Mouse (Mus musculus) stomach, embryonic 14.5 days (tissue): ENCODE measurements around the gene Smap1. TPM values are rescaled to one million over a fixed set of nuclear protein-coding genes. Genes with fewer than 3 reads are reported as not detected.

Experiments
- ATAC-seq: fragments of 200-750 bp; cut with Nextera tagmentation; 2 replicates; pipeline ENCODE4 v1.8.0; 2017; ENCODE audit warnings: low read depth, moderate TSS enrichment; ENCODE audit not compliant: insufficient number of reproducible peaks, insufficient read depth, low FRiP score
- H3K27ac ChIP-seq: fragments of 300-500 bp; sonication (generic); 2 replicates; pipeline ENCODE4 v1.5.1; 2014; ENCODE audit warnings: mild to moderate bottlenecking, low read length, moderate library complexity, mixed read lengths
- H3K27me3 ChIP-seq: fragments of 300-500 bp; sonication (generic); 2 replicates; pipeline ENCODE4 v1.6.1; 2014; ENCODE audit warnings: low read length, control low read depth, mixed read lengths; ENCODE audit not compliant: control insufficient read depth, insufficient read depth
- H3K36me3 ChIP-seq: fragments of 300-500 bp; sonication (generic); 2 replicates; pipeline ENCODE4 v1.6.1; 2014; ENCODE audit warnings: mild to moderate bottlenecking, control low read depth, low read length, moderate library complexity, mixed read lengths; ENCODE audit not compliant: control insufficient read depth, insufficient read depth
- H3K4me1 ChIP-seq: fragments of 300-500 bp; sonication (generic); 2 replicates; pipeline ENCODE4 v1.6.1; 2014; ENCODE audit warnings: low read length, control low read depth, mixed read lengths; ENCODE audit not compliant: control insufficient read depth, insufficient read depth
- H3K4me2 ChIP-seq: fragments of 300-500 bp; sonication (generic); replicated peaks from 2 replicates; pipeline ENCODE4 v1.6.1; 2014; ENCODE audit warnings: low read depth, low read length, control low read depth
- H3K4me3 ChIP-seq: fragments of 300-500 bp; sonication (generic); 2 replicates; pipeline ENCODE4 v1.5.1; 2014; ENCODE audit warnings: low read depth, low read length, control low read depth
- H3K9ac ChIP-seq: fragments of 300-500 bp; sonication (generic); replicated peaks from 2 replicates; pipeline ENCODE4 v1.6.1; 2014; ENCODE audit warnings: low read depth, mild to moderate bottlenecking, control low read depth, low read length, moderate library complexity, mixed read lengths
- H3K9me3 ChIP-seq: fragments of 300-500 bp; sonication (generic); 2 replicates; pipeline ENCODE4 v1.6.1; 2016; ENCODE audit warnings: low read depth, low read length, control low read depth; ENCODE audit not compliant: control insufficient read depth
- WGBS: fragments of 180-500 bp; shearing (Covaris S2); extraction: QIAGEN DNeasy Blood & Tissue Kit; methylation state at CpG from one replicate; pipeline ENCODE4 v1.1.7; 2014; 5-methylcytosine and 5-hydroxymethylcytosine counted together
- polyA plus RNA-seq: library from polyadenylated mRNA; unstranded; fragments of >200 nt; fragmentation: Nextera tagmentation; extraction: Ambion mirVana; gene quantifications from 2 replicates; pipeline ENCODE4 v1.2.1, GENCODE M21; 2014

Gene Smap1
- polyA plus RNA-seq, 1 experiment from 2014 or later, result 35.4 TPM

GRCm38 (mm10) chr1:23953921-23954320 lies 31.8 kb upstream of the Smap1 start:
- Histone ChIP-seq H3K27me3 (no peaks in the 10 kb centered on the region), H3K9ac (no peak overlapping the region), H3K27ac (no peak overlapping the region), H3K4me1 (no peaks in the 10 kb centered on the region), H3K36me3 (no peaks in the 10 kb centered on the region), H3K4me3 (no peak overlapping the region), H3K9me3 (no peaks in the 10 kb centered on the region), H3K4me2 (no peak overlapping the region)
- ATAC-seq, result no peak
- 80% methylated on average over 13 of the region's 13 CpGs for WGBS

- Histone ChIP-seq H3K4me2 (no peak overlapping the region), H3K9ac (no peak overlapping the region), H3K27me3 (no peaks in the 10 kb centered on the region), H3K27ac (no peak overlapping the region), H3K36me3 (no peaks in the 10 kb centered on the region), H3K4me3 (no peak overlapping the region), H3K4me1 (no peaks in the 10 kb centered on the region), H3K9me3 (no peaks in the 10 kb centered on the region)
- ATAC-seq, result no peak
- 48% methylated on average over 15 of the region's 15 CpGs for WGBS
These were observed 26.9 kb upstream of the Smap1 start for GRCm38 (mm10) chr1:23948778-23949699.

- Histone ChIP-seq H3K27me3 (no peaks in the 10 kb centered on the region), H3K9me3 (no peaks in the 10 kb centered on the region), H3K9ac (no peak overlapping the region), H3K4me2 (no peak overlapping the region), H3K27ac (no peak overlapping the region), H3K4me3 (no peak overlapping the region), H3K4me1 (no peaks in the 10 kb centered on the region), H3K36me3 (no peaks in the 10 kb centered on the region)
- ATAC-seq, result no peak
- 46% methylated on average over 7 of the region's 7 CpGs for WGBS
These were observed 26.2 kb upstream of the Smap1 start for GRCm38 (mm10) chr1:23948290-23948689.

DNA sequence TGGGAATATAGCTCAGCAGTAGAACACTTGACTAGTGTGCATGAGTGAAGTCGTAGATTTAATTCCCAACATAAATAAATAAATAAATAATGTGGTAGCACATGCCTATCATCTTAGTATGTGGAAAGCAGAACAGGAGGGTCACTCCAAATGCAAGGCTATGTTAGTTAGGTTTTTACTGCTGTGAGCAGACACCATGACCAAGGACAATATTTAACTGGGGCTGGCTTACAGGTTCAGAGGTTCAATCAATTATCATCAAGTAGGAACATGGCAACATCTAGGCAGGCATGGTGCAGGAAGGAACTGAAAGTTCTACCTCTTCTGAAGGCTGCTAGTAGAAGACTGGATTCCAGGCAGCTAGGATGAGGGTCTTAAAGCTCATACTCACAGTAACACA lies 22.0 kb upstream of the Smap1 start:
- WGBS, result 86% methylated on average over 1 of the region's 1 CpGs
- no peak overlapping the region for H3K4me2 ChIP-seq
- no peak overlapping the region for H3K9ac ChIP-seq
- H3K36me3 ChIP-seq, result no peaks in the 10 kb centered on the region
- H3K4me1 ChIP-seq, result no peaks in the 10 kb centered on the region
- no peak overlapping the region for H3K27ac ChIP-seq
- no peaks in the 10 kb centered on the region for H3K9me3 ChIP-seq
- no peak for ATAC-seq
- no peaks in the 10 kb centered on the region for H3K27me3 ChIP-seq
- H3K4me3 ChIP-seq, result no peak overlapping the region

GRCm38 (mm10) chr1:23943146-23943940 lies 21.2 kb upstream of the Smap1 start:
- no peak overlapping the region for H3K4me3 ChIP-seq
- H3K4me1 ChIP-seq, result no peaks in the 10 kb centered on the region
- no peaks in the 10 kb centered on the region for H3K27me3 ChIP-seq
- H3K27ac ChIP-seq, result no peak overlapping the region
- H3K9ac ChIP-seq, result no peak overlapping the region
- H3K9me3 ChIP-seq, result no peaks in the 10 kb centered on the region
- ATAC-seq, result no peak
- no peaks in the 10 kb centered on the region for H3K36me3 ChIP-seq
- no peak overlapping the region for H3K4me2 ChIP-seq
- 78% methylated on average over 3 of the region's 3 CpGs for WGBS

- H3K27me3 ChIP-seq, result no peaks in the 10 kb centered on the region
- H3K9me3 ChIP-seq, result no peaks in the 10 kb centered on the region
- H3K4me1 ChIP-seq, result no peaks in the 10 kb centered on the region
- ATAC-seq, result no peak
- no peak overlapping the region for H3K27ac ChIP-seq
- WGBS, result 42% methylated on average over 4 of the region's 4 CpGs
- H3K9ac ChIP-seq, result no peak overlapping the region
- no peak overlapping the region for H3K4me2 ChIP-seq
- no peak overlapping the region for H3K4me3 ChIP-seq
- no peaks in the 10 kb centered on the region for H3K36me3 ChIP-seq
These were observed 13.3 kb upstream of the Smap1 start for GRCm38 (mm10) chr1:23935408-23935762.

DNA sequence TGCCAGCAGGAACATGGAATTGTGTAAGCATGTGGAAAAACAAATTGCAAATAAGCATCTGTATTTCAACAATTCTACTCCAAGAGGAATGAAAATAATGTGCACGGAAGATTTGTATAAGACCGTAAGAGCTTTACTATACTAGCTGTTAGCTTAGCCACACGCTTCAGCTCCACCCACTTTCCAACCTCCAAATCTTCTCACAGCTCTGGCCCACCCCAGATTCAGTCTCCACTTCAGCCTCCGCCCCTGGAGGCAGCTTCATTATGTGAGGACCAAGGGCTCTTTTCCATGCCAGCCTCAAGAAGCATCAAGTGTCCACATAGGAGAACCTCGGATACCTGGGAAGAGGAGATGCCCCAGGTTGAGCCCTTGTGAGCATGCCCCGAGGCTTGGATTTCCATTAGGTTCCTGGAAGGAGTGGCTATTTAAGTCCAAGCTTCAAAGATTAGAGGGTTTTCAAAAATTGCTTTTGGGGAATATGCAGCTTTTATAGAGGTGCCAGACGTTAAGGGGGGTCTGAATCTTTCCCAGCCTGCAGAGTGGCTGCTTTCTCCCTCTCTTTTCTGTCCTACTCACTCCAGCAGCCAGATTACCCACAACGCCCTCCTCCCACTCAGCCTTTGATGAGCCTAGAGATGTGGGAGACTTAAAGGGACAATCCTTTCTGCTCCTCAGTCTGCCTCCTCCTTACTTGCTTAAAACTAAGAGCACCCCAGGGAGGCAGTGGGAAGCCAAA lies 12.7 kb upstream of the Smap1 start:
- Histone ChIP-seq H3K9me3 (no peaks in the 10 kb centered on the region), H3K27me3 (no peaks in the 10 kb centered on the region), H3K4me1 (no peaks in the 10 kb centered on the region), H3K36me3 (no peaks in the 10 kb centered on the region), H3K27ac (no peak overlapping the region), H3K4me2 (no peak overlapping the region), H3K9ac (no peak overlapping the region), H3K4me3 (no peak overlapping the region)
- ATAC-seq, result no peak
- 63% methylated on average over 8 of the region's 8 CpGs for WGBS

DNA sequence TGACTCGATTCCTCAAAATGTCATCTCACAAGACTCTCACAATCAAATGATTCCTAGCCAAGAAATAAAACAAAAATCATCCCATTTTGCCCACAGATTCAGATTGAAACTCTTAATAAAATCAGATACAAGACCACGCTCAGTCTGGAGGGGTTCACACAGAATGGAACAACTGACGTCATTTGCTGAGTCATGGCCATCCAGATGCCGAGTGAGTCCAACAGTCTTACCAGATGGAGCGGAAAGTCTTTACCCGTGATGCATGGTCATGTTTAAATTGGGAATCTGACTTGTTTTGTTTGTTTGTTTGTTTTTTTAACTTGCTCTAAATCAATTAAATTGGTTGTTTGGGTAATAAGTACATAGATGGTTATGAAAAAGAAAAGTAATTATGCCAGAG lies 7.3 kb upstream of the Smap1 start:
- no peak overlapping the region for H3K9ac ChIP-seq
- no peaks in the 10 kb centered on the region for H3K4me1 ChIP-seq
- no peak overlapping the region for H3K4me3 ChIP-seq
- no peak overlapping the region for H3K27ac ChIP-seq
- no peaks in the 10 kb centered on the region for H3K27me3 ChIP-seq
- H3K9me3 ChIP-seq, result no peaks in the 10 kb centered on the region
- 88% methylated on average over 6 of the region's 6 CpGs for WGBS
- no peaks in the 10 kb centered on the region for H3K36me3 ChIP-seq
- H3K4me2 ChIP-seq, result no peak overlapping the region
- no peak for ATAC-seq
